Mouse (Mus musculus) forebrain, embryonic 12.5 days (tissue): ENCODE measurements at regions not wholly inside any gene's neighbourhood (a gene's known extent, or its start where the extent isn't known, plus 50 kb on each side); places are given as distances from the start of the nearest gene placed in this dataset.

Experiments
- ATAC-seq: fragments of 200-750 bp; cut with Nextera tagmentation; 2 replicates; pipeline ENCODE4 v1.8.0; 2017; ENCODE audit warnings: moderate TSS enrichment; ENCODE audit not compliant: low FRiP score
- H3K27ac ChIP-seq: fragments of 300-500 bp; sonication (generic); 2 replicates; pipeline ENCODE4 v1.5.1; 2016; ENCODE audit warnings: mild to moderate bottlenecking
- H3K27me3 ChIP-seq: fragments of 300-500 bp; sonication (generic); 2 replicates; pipeline ENCODE4 v1.6.1; 2016; ENCODE audit warnings: mild to moderate bottlenecking
- H3K36me3 ChIP-seq: fragments of 300-500 bp; sonication (generic); replicated peaks from 2 replicates; pipeline ENCODE4 v1.6.1; 2016; ENCODE audit warnings: mild to moderate bottlenecking
- H3K4me1 ChIP-seq: fragments of 300-500 bp; sonication (generic); 2 replicates; pipeline ENCODE4 v1.6.1; 2016
- H3K4me2 ChIP-seq: fragments of 300-500 bp; sonication (generic); 2 replicates; pipeline ENCODE4 v1.6.1; 2016; ENCODE audit warnings: mild to moderate bottlenecking, moderate library complexity
- H3K4me3 ChIP-seq: fragments of 300-500 bp; sonication (generic); replicated peaks from 2 replicates; pipeline ENCODE4 v1.5.1; 2016; ENCODE audit warnings: mild to moderate bottlenecking
- H3K9ac ChIP-seq: fragments of 300-500 bp; sonication (generic); 2 replicates; pipeline ENCODE4 v1.6.1; 2016; ENCODE audit warnings: mild to moderate bottlenecking
- H3K9me3 ChIP-seq: fragments of 300-500 bp; sonication (generic); 2 replicates; pipeline ENCODE4 v1.6.1; 2016
- WGBS: fragments of 180-500 bp; shearing (Covaris S2); methylation state at CpG from one replicate; pipeline ENCODE4 v1.1.7; 2016; 5-methylcytosine and 5-hydroxymethylcytosine counted together

DNA sequence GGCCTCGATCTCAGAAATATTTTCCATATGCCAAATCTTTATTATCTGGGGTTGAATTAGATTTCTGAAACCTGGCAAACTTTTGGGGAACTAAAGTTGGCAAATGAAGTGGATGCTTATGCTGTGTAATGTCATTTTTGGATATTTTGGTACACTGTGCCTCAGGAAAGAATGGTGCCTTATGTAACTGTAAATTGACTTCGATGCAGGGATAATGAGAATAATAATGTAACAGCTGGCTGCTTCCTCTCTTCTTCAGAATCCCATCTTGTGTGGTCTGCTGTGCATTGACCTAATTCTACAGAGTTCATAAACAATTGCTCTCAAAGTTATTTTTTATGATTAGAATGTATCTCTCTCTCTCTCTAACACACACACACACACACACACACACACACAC is 545.6 kb downstream of the Tfap2b start:
- Histone ChIP-seq H3K4me3 (no peak overlapping the region), H3K36me3 (no peaks in the 10 kb centered on the region), H3K27me3 (no peaks in the 10 kb centered on the region), H3K9me3 (no peaks in the 10 kb centered on the region), H3K4me1 (no peaks in the 10 kb centered on the region), H3K4me2 (no peak overlapping the region), H3K9ac (no peak overlapping the region), H3K27ac (no peak overlapping the region)
- 85% methylated on average over 2 of the region's 2 CpGs for WGBS
- no peak for ATAC-seq

DNA sequence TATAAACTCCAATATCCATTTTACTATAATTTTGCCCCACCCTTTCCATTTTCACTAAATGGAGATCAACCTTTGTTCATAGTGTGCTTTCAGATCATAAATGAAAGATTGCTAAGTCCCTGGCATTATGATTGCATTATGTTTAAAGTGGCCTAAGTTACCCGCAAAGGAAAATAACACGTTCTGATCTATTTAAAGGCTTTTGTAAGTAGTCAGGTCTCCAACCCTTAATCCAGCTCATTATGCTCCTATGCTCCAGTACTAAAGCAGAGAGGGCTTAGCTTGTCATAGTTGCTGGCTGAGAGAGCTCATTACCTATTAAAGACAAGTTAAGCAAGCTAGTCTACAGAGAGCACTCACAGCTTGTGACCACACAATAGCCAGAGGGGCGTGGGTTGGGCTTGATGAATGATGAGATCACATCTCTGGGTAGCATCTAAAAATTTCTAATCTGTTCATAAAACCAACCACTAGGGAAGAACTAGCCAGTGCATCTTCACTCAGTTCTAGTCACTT is 549.3 kb downstream of the Tfap2b start:
- no peak for ATAC-seq
- H3K4me1 ChIP-seq: no peaks in the 10 kb centered on the region
- no peaks in the 10 kb centered on the region for H3K27me3 ChIP-seq
- no peak overlapping the region for H3K4me2 ChIP-seq
- H3K9me3 ChIP-seq: no peaks in the 10 kb centered on the region
- WGBS: 14% methylated on average over 3 of the region's 3 CpGs
- no peak overlapping the region for H3K9ac ChIP-seq
- no peak overlapping the region for H3K27ac ChIP-seq
- H3K4me3 ChIP-seq: no peak overlapping the region
- no peaks in the 10 kb centered on the region for H3K36me3 ChIP-seq

DNA sequence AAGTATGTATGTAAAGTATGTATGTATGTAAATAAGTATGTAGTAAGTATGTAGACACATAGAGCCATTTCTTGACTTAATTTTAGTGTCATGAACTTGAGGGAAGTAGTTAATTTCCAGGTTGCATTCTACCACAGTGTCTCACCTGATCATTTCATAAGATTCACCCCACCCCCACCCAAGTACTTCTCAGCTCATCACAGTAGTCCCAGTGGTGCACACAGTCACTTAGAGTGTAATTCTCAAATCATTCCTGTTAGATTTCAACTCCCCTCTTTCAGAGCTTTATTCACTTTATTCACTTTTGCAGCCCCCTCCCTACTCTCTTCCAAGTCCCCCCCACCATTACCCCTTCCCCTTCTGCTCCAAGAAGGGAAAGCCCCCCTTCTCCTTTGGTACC is 558.2 kb downstream of the Tfap2b start:
- H3K4me1 ChIP-seq: peaks cover 13% of the 10 kb centered on the region; the same call in 1 of the 2 replicates
- no peaks in the 10 kb centered on the region for H3K27me3 ChIP-seq
- H3K4me2 ChIP-seq: no peak overlapping the region
- no peak overlapping the region for H3K27ac ChIP-seq
- no peak overlapping the region for H3K4me3 ChIP-seq
- H3K9me3 ChIP-seq: no peaks in the 10 kb centered on the region
- no peak overlapping the region for H3K9ac ChIP-seq
- no peaks in the 10 kb centered on the region for H3K36me3 ChIP-seq
- no peak for ATAC-seq

DNA sequence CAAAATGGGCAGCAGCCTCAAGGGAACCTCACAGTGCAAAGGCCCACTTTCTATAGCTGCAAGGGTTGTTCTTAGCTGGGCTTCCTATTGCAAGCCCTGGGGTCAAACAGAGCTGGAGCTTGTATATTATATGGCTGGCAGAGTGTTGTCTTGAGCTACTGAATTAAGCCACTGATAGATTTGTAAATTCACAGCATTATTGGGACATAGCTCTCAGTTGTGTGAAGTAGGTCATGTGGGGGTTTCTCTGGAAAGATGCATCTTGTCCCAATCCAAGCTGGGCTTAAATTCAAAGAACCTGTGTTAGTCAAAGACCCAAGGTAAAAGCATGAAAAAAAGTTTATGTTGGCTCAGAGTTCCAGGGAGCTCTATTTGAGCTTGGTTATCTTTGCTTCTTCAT is 563.6 kb downstream of the Tfap2b start:
- no peak for ATAC-seq
- Histone ChIP-seq H3K4me2 (no peak overlapping the region), H3K4me1 (peaks cover 15% of the 10 kb centered on the region), H3K27ac (no peak overlapping the region), H3K36me3 (no peaks in the 10 kb centered on the region), H3K9me3 (no peaks in the 10 kb centered on the region), H3K9ac (no peak overlapping the region), H3K27me3 (no peaks in the 10 kb centered on the region), H3K4me3 (no peak overlapping the region)

DNA sequence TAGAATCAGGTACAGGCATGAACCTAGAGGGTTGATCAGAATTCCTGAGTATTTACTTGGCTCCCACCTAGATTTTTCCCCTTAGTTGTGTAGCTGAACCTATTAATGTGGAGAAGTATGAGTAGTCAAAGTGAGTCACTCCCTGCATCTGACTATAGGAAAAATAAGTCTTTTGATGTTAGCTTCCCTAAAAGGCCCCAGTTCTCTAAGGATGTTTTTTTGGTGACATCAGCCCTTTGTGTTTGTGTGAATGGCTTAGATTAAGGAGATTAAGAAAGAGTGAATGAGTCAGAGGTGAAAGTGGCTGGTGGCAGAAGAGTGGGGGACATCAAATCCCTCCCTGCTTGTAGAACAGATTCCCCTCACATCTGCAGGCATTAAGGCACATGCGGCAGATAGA is 565.8 kb downstream of the Tfap2b start:
- no peak for ATAC-seq
- H3K27me3 ChIP-seq: no peaks in the 10 kb centered on the region
- H3K9ac ChIP-seq: no peak overlapping the region
- WGBS: 5% methylated on average over 1 of the region's 1 CpGs
- no peaks in the 10 kb centered on the region for H3K9me3 ChIP-seq
- no peak overlapping the region for H3K4me2 ChIP-seq
- no peaks in the 10 kb centered on the region for H3K36me3 ChIP-seq
- H3K4me3 ChIP-seq: no peak overlapping the region
- no peak overlapping the region for H3K27ac ChIP-seq
- peaks cover 7% of the 10 kb centered on the region for H3K4me1 ChIP-seq

DNA sequence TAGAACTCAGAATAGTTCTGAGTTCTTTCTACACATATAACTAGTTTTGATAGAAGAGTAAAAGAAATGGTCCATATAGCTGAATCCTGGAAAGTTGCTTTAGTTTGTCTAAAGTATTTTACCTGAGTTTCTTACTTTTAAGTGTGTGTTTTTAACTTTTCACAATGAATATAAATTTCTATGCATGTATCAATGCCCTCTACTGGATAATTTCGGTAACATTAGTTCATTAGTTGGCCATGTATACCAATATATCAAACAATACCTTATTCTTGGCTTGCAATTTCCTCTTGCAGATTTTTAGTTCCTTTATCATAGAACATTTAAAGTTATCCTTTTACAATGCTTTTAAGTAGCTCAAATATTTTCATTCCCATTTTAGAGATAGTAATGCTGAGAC is 568.8 kb downstream of the Tfap2b start:
- H3K4me2 ChIP-seq: no peak overlapping the region
- no peak for ATAC-seq
- no peaks in the 10 kb centered on the region for H3K27me3 ChIP-seq
- no peak overlapping the region for H3K27ac ChIP-seq
- H3K9ac ChIP-seq: no peak overlapping the region
- no peaks in the 10 kb centered on the region for H3K9me3 ChIP-seq
- WGBS: 84% methylated on average over 1 of the region's 1 CpGs
- no peak overlapping the region for H3K4me3 ChIP-seq
- peaks cover 7% of the 10 kb centered on the region for H3K4me1 ChIP-seq
- H3K36me3 ChIP-seq: no peaks in the 10 kb centered on the region

- 81% methylated on average over 2 of the region's 2 CpGs for WGBS
- Histone ChIP-seq H3K9ac (no peak overlapping the region), H3K9me3 (no peaks in the 10 kb centered on the region), H3K36me3 (no peaks in the 10 kb centered on the region), H3K4me2 (no peak overlapping the region), H3K4me1 (no peaks in the 10 kb centered on the region), H3K4me3 (no peak overlapping the region), H3K27me3 (no peaks in the 10 kb centered on the region), H3K27ac (no peak overlapping the region)
- no peak for ATAC-seq
Observed at GRCm38 (mm10) chr1:19786971-19787370, 578.3 kb downstream of the Tfap2b start.

DNA sequence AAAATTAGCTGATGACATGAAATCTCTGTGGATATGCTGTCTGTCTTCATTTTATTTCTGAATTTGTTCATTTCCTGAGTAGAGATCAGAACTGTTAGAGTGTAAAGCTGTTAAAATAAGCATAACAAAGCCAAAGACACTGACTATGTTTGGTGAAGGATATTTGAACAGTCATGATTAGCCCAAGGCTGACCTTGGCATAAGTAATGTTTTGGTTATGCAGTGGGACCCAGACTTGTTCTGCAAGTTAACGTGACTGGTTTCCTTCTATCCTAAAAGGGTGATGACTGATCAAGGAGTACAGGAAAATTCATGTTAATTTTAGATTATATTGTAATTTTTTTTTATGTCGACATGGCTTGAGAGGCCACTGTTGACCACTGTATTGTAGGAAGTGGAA is 585.4 kb downstream of the Tfap2b start:
- no peaks in the 10 kb centered on the region for H3K36me3 ChIP-seq

GRCm38 (mm10) chr1:19825887-19826286 is 617.2 kb downstream of the Tfap2b start:
- H3K36me3 ChIP-seq: no peaks in the 10 kb centered on the region
- H3K4me3 ChIP-seq: no peak overlapping the region
- 71% methylated on average over 3 of the region's 3 CpGs for WGBS
- H3K27me3 ChIP-seq: no peaks in the 10 kb centered on the region
- H3K9ac ChIP-seq: no peak overlapping the region
- H3K4me2 ChIP-seq: no peak overlapping the region
- no peaks in the 10 kb centered on the region for H3K9me3 ChIP-seq
- 0 out of 2 replicates have a peak, but pooled peaks cover 4% of the 10 kb centered on the region for H3K4me1 ChIP-seq
- H3K27ac ChIP-seq: no peak overlapping the region
- ATAC-seq: no peak

More for the DNA sequence above, 585.4 kb downstream of the Tfap2b start:
- 81% methylated on average over 2 of the region's 2 CpGs for WGBS
- H3K27me3 ChIP-seq: no peaks in the 10 kb centered on the region
- no peak overlapping the region for H3K27ac ChIP-seq
- no peak overlapping the region for H3K9ac ChIP-seq
- no peak overlapping the region for H3K4me2 ChIP-seq
- ATAC-seq: no peak
- H3K4me1 ChIP-seq: no peaks in the 10 kb centered on the region
- no peak overlapping the region for H3K4me3 ChIP-seq
- H3K9me3 ChIP-seq: no peaks in the 10 kb centered on the region

- no peaks in the 10 kb centered on the region for H3K9me3 ChIP-seq
- ATAC-seq: 0 out of 2 replicates have a peak, but pooled peaks have one; percentile 17
- no peak overlapping the region for H3K4me3 ChIP-seq
- H3K4me1 ChIP-seq: 0 out of 2 replicates have a peak, but pooled peaks cover 4% of the 10 kb centered on the region
- H3K27ac ChIP-seq: no peak overlapping the region
- WGBS: 57% methylated on average over 12 of the region's 12 CpGs
- no peaks in the 10 kb centered on the region for H3K27me3 ChIP-seq
- H3K9ac ChIP-seq: no peak overlapping the region
- H3K36me3 ChIP-seq: no peaks in the 10 kb centered on the region
- no peak overlapping the region for H3K4me2 ChIP-seq
Observed at GRCm38 (mm10) chr1:19826455-19827366, 618.0 kb downstream of the Tfap2b start.

DNA sequence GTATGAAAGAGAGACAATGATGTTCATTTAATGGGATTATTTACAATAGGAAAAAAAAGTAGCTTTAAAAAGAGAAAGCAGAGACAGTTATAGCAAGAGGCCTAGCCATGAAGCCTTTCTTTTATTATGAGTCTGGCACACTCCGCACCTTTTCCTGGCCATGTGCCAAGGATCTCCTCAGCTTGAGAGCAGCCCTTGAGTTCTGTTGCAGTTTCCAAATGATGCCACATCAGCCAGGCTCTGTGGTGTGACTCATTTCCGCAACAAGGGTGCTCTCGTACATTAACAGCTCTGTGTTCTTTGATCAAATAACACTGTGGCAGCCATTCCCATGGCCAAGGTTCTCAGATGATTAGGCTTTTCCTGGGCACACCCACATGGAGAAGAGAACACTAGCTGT is 641.2 kb downstream of the Tfap2b start:
- Histone ChIP-seq H3K9me3 (no peaks in the 10 kb centered on the region), H3K4me2 (no peak overlapping the region), H3K27ac (no peak overlapping the region), H3K27me3 (no peaks in the 10 kb centered on the region), H3K4me3 (no peak overlapping the region), H3K36me3 (no peaks in the 10 kb centered on the region), H3K9ac (no peak overlapping the region), H3K4me1 (no peaks in the 10 kb centered on the region)
- ATAC-seq: no peak
- WGBS: 64% methylated on average over 3 of the region's 3 CpGs

- Histone ChIP-seq H3K9me3 (no peaks in the 10 kb centered on the region), H3K4me1 (no peaks in the 10 kb centered on the region), H3K36me3 (no peaks in the 10 kb centered on the region), H3K4me3 (no peak overlapping the region), H3K27ac (no peak overlapping the region), H3K27me3 (no peaks in the 10 kb centered on the region), H3K9ac (no peak overlapping the region), H3K4me2 (no peak overlapping the region)
- ATAC-seq: no peak
Observed at GRCm38 (mm10) chr1:19857250-19857649, 648.5 kb downstream of the Tfap2b start.

DNA sequence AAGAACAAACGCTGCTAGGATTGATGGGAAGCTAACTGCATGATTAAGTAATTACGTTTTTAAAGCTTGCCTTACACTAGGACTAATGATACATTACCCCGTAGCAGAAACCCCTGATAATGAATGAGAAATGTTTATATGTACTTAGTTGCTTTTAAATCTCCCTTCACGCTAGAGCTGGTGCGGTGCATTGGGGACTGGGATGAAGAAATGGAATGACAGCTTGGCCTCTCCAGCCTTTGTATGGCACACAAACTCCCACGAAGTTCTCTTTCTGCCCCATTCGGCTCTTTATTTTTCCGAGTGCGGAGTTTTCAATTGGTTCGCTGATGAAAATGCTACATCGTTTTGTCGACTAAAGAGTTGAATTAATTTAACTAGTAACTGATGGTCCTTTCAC is 659.8 kb downstream of the Tfap2b start:
- Histone ChIP-seq H3K27me3 (peaks cover 24% of the 10 kb centered on the region), H3K9ac (no peak overlapping the region), H3K4me1 (no peaks in the 10 kb centered on the region; the same call in 1 of the 2 replicates), H3K4me3 (no peak overlapping the region), H3K4me2 (no peak overlapping the region), H3K27ac (no peak overlapping the region), H3K36me3 (no peaks in the 10 kb centered on the region), H3K9me3 (no peaks in the 10 kb centered on the region)
- ATAC-seq: peak; percentile 53; the same call in 1 of the 2 replicates
- 28% methylated on average over 12 of the region's 12 CpGs for WGBS
